Mouse (Mus musculus) kidney, postnatal 0 days (tissue): ENCODE data around the gene Hdac7. TPM values are rescaled to one million over a fixed set of nuclear protein-coding genes. Genes with fewer than 3 reads are reported as not detected.

Experiments
- ATAC-seq: fragments of 200-750 bp; cut with Nextera tagmentation; replicated peaks from 2 replicates; pipeline ENCODE4 v1.8.0; 2017; ENCODE audit warnings: low read depth, moderate number of reproducible peaks, moderate TSS enrichment, moderate library complexity; ENCODE audit not compliant: low FRiP score
- DNase-seq: peaks from one replicate; pipeline ENCODE4 v3.0.0-alpha.2; 2016; ENCODE audit warnings: low spot score
- H3K27ac ChIP-seq: fragments of 300-500 bp; sonication (generic); 2 replicates; pipeline ENCODE4 v1.5.1; 2014; ENCODE audit warnings: mild to moderate bottlenecking
- H3K27me3 ChIP-seq: fragments of 300-500 bp; sonication (generic); 2 replicates; pipeline ENCODE4 v1.6.1; 2014; ENCODE audit warnings: low read length, mixed read lengths; ENCODE audit not compliant: insufficient read depth
- H3K36me3 ChIP-seq: fragments of 300-500 bp; sonication (generic); 2 replicates; pipeline ENCODE4 v1.6.1; 2014; ENCODE audit warnings: low read length, mixed read lengths; ENCODE audit not compliant: insufficient read depth
- H3K4me1 ChIP-seq: fragments of 300-500 bp; sonication (generic); replicated peaks from 2 replicates; pipeline ENCODE4 v1.6.1; 2014; ENCODE audit warnings: antibody characterized with exemption, low read length, mixed read lengths; ENCODE audit not compliant: insufficient read depth
- H3K4me2 ChIP-seq: fragments of 300-500 bp; sonication (generic); 2 replicates; pipeline ENCODE4 v1.6.1; 2014; ENCODE audit warnings: mild to moderate bottlenecking, low read length, moderate library complexity, mixed read lengths
- H3K4me3 ChIP-seq: fragments of 300-500 bp; sonication (generic); replicated peaks from 2 replicates; pipeline ENCODE4 v1.5.1; 2014; ENCODE audit warnings: low read depth, low read length
- H3K9ac ChIP-seq: fragments of 300-500 bp; sonication (generic); 2 replicates; pipeline ENCODE4 v1.6.1; 2014; ENCODE audit warnings: low read depth, low read length
- H3K9me3 ChIP-seq: fragments of 300-500 bp; sonication (generic); replicated peaks from 2 replicates; pipeline ENCODE4 v1.6.1; 2016; ENCODE audit warnings: low read length, inconsistent platforms, mixed read lengths
- CTCF ChIP-seq: IDR thresholded peaks from 2 replicates; pipeline ENCODE4 v1.5.1; 2016; ENCODE audit warnings: antibody characterized with exemption, low read depth, mild to moderate bottlenecking, moderate library complexity
- WGBS: fragments of 180-500 bp; shearing (Covaris S2); extraction: QIAGEN DNeasy Blood & Tissue Kit; methylation state at CpG from one replicate; pipeline ENCODE4 v1.1.7; 2014; 5-methylcytosine and 5-hydroxymethylcytosine counted together
- polyA plus RNA-seq: library from polyadenylated mRNA; unstranded; fragments of >200 nt; fragmentation: Nextera tagmentation; extraction: Ambion mirVana; gene quantifications from 2 replicates; pipeline ENCODE4 v1.2.1, GENCODE M21; 2015

The Hdac7 gene
- polyA plus RNA-seq, 1 experiment from 2014 or later: 24.7 TPM

- no peaks in the 10 kb centered on the region for H3K9me3 ChIP-seq
- no peak for TF ChIP-seq CTCF
- DNase-seq (no peak), ATAC-seq (no peak)
- H3K4me3 ChIP-seq: no peak overlapping the region
- peaks cover 29% of the 10 kb centered on the region for H3K36me3 ChIP-seq
- 72% methylated on average over 13 of the region's 13 CpGs for WGBS
- H3K4me1 ChIP-seq: peaks cover 3% of the 10 kb centered on the region; the same call in 1 of the 2 replicates
- H3K4me2 ChIP-seq: no peak overlapping the region
- no peak overlapping the region for H3K9ac ChIP-seq
- H3K27me3 ChIP-seq: no peaks in the 10 kb centered on the region
- no peak overlapping the region for H3K27ac ChIP-seq
Measured at GRCm38 (mm10) chr15:97749841-97750240, 94.5 kb downstream of the Hdac7 start.

- H3K36me3 ChIP-seq: peaks cover 29% of the 10 kb centered on the region
- ATAC-seq: no peak
Measured at GRCm38 (mm10) chr15:97749397-97749796, 94.9 kb downstream of the Hdac7 start.

GRCm38 (mm10) chr15:97748964-97749363 is 95.3 kb downstream of the Hdac7 start:
- TF ChIP-seq CTCF: no peak
- Histone ChIP-seq H3K4me2 (no peak overlapping the region), H3K27ac (no peak overlapping the region), H3K9ac (no peak overlapping the region), H3K9me3 (no peaks in the 10 kb centered on the region), H3K4me3 (no peak overlapping the region), H3K4me1 (peaks cover 3% of the 10 kb centered on the region; the same call in 1 of the 2 replicates), H3K36me3 (peaks cover 31% of the 10 kb centered on the region), H3K27me3 (no peaks in the 10 kb centered on the region)
- no peak for ATAC-seq
- WGBS: 92% methylated on average over 4 of the region's 4 CpGs
- DNase-seq: no peak

More at GRCm38 (mm10) chr15:97749397-97749796, 94.9 kb downstream of the Hdac7 start:
- no peak for DNase-seq
- H3K9ac ChIP-seq: no peak overlapping the region
- H3K9me3 ChIP-seq: no peaks in the 10 kb centered on the region
- peaks cover 3% of the 10 kb centered on the region; the same call in 1 of the 2 replicates for H3K4me1 ChIP-seq
- no peaks in the 10 kb centered on the region for H3K27me3 ChIP-seq
- no peak overlapping the region for H3K4me2 ChIP-seq
- no peak for TF ChIP-seq CTCF
- WGBS: 87% methylated on average over 9 of the region's 9 CpGs
- H3K4me3 ChIP-seq: no peak overlapping the region
- no peak overlapping the region for H3K27ac ChIP-seq

- no peak overlapping the region for H3K9ac ChIP-seq
- DNase-seq (no peak), ATAC-seq (no peak)
- WGBS: 71% methylated on average over 10 of the region's 10 CpGs
- H3K4me1 ChIP-seq: peaks cover 3% of the 10 kb centered on the region; the same call in 1 of the 2 replicates
- no peak overlapping the region for H3K4me3 ChIP-seq
- no peak overlapping the region for H3K27ac ChIP-seq
- TF ChIP-seq CTCF: no peak
- peaks cover 28% of the 10 kb centered on the region for H3K36me3 ChIP-seq
- no peak overlapping the region for H3K4me2 ChIP-seq
- H3K27me3 ChIP-seq: no peaks in the 10 kb centered on the region
- H3K9me3 ChIP-seq: no peaks in the 10 kb centered on the region
Measured at GRCm38 (mm10) chr15:97748309-97748708, 96.0 kb downstream of the Hdac7 start.

GRCm38 (mm10) chr15:97747486-97747885 is 96.8 kb downstream of the Hdac7 start:
- no peak for ATAC-seq

GRCm38 (mm10) chr15:97746748-97747147 is 97.6 kb downstream of the Hdac7 start:
- Histone ChIP-seq H3K4me2 (no peak overlapping the region), H3K36me3 (peaks cover 28% of the 10 kb centered on the region), H3K9ac (no peak overlapping the region), H3K27me3 (no peaks in the 10 kb centered on the region), H3K9me3 (no peaks in the 10 kb centered on the region), H3K27ac (no peak overlapping the region), H3K4me3 (no peak overlapping the region), H3K4me1 (peaks cover 3% of the 10 kb centered on the region; the same call in 1 of the 2 replicates)
- TF ChIP-seq CTCF: no peak
- ATAC-seq (no peak), DNase-seq (no peak)
- 93% methylated on average over 24 of the region's 24 CpGs for WGBS

More at GRCm38 (mm10) chr15:97747486-97747885, 96.8 kb downstream of the Hdac7 start:
- Histone ChIP-seq H3K4me2 (no peak overlapping the region), H3K4me3 (no peak overlapping the region), H3K36me3 (peaks cover 28% of the 10 kb centered on the region), H3K4me1 (peaks cover 3% of the 10 kb centered on the region; the same call in 1 of the 2 replicates), H3K9ac (no peak overlapping the region), H3K27ac (no peak overlapping the region), H3K27me3 (no peaks in the 10 kb centered on the region), H3K9me3 (no peaks in the 10 kb centered on the region)
- WGBS: 89% methylated on average over 4 of the region's 4 CpGs
- no peak for DNase-seq
- no peak for TF ChIP-seq CTCF

- DNase-seq: no peak
- no peaks in the 10 kb centered on the region for H3K9me3 ChIP-seq
Measured at GRCm38 (mm10) chr15:97746278-97746677, 98.0 kb downstream of the Hdac7 start.

More at GRCm38 (mm10) chr15:97746278-97746677, 98.0 kb downstream of the Hdac7 start:
- H3K4me2 ChIP-seq: no peak overlapping the region
- WGBS: 87% methylated on average over 10 of the region's 10 CpGs
- ATAC-seq: no peak
- no peak overlapping the region for H3K9ac ChIP-seq
- H3K36me3 ChIP-seq: peaks cover 28% of the 10 kb centered on the region
- no peak overlapping the region for H3K4me3 ChIP-seq
- H3K27ac ChIP-seq: no peak overlapping the region
- no peaks in the 10 kb centered on the region for H3K27me3 ChIP-seq
- TF ChIP-seq CTCF: no peak
- peaks cover 3% of the 10 kb centered on the region; the same call in 1 of the 2 replicates for H3K4me1 ChIP-seq
